Mouse (Mus musculus) stomach, postnatal 0 days (tissue): ENCODE data around the gene Thsd4.

Experiments
- CTCF ChIP-seq: IDR thresholded peaks from 2 replicates; pipeline ENCODE4 v1.5.1; 2016; ENCODE audit warnings: antibody characterized with exemption, low read depth, mild to moderate bottlenecking, moderate library complexity
- EP300 ChIP-seq: optimal IDR thresholded peaks from 2 replicates; pipeline ENCODE3; 2016; ENCODE audit warnings: antibody characterized with exemption

- TF ChIP-seq CTCF (peak; percentile 10; the same call in 1 of the 2 replicates), EP300 (no peak)
Measured at GRCm38 (mm10) chr9:60224039-60224695, 297.7 kb downstream of the Thsd4 start.
